8 mouse cellular contexts compared by ENCODE assay signal in genomic region chr10:7183171-7183631, GRCm38 (mm10). TPM values are rescaled to one million over a fixed set of nuclear protein-coding genes. Genes with fewer than 3 reads are reported as not detected.
A peak's percentile ranks its signal among the peaks of the same experiment; 100 is the strongest.
DNase-seq lines count a peak whose midpoint lies in the region; ATAC-seq and TF ChIP-seq lines count a peak whose summit lies in the region.

No protein-coding gene starts in this region.

- peak overlapping the region; percentile 6 for H3K4me2 ChIP-seq in heart, embryonic 12.5 days
- H3K4me2 ChIP-seq in kidney, embryonic 15.5 days = peak overlapping the region; percentile 53
- H3K4me2 ChIP-seq in neural tube, embryonic 12.5 days (replicated peaks) = 0 out of 2 replicates have a peak overlapping the region, but pooled peaks have one; percentile 14

- H3K9me3 ChIP-seq in heart, embryonic 12.5 days (replicated peaks) = no peaks in the 10 kb centered on the region
- no peaks in the 10 kb centered on the region for H3K9me3 ChIP-seq in kidney, embryonic 15.5 days (replicated peaks)
- H3K9me3 ChIP-seq in neural tube, embryonic 12.5 days = no peaks in the 10 kb centered on the region

- WGBS in heart, embryonic 12.5 days = 21% methylated on average over 6 of the region's 6 CpGs
- 3% methylated on average over 6 of the region's 6 CpGs for WGBS in kidney, embryonic 15.5 days
- 48% methylated on average over 6 of the region's 6 CpGs for WGBS in neural tube, embryonic 12.5 days

- TF ChIP-seq CTCF in gastrocnemius, adult 2 months (IDR thresholded peaks at IDR 0.05) = no peak

- H3K27me3 ChIP-seq in heart, embryonic 12.5 days (replicated peaks) = no peaks in the 10 kb centered on the region
- no peaks in the 10 kb centered on the region for H3K27me3 ChIP-seq in kidney, embryonic 15.5 days
- no peaks in the 10 kb centered on the region for H3K27me3 ChIP-seq in neural tube, embryonic 12.5 days (replicated peaks)

- peak overlapping the region; percentile 54 for H3K4me3 ChIP-seq in gastrocnemius, adult 2 months
- no peak overlapping the region for H3K4me3 ChIP-seq in heart, embryonic 12.5 days
- H3K4me3 ChIP-seq in kidney, embryonic 15.5 days (replicated peaks) = peak overlapping the region; percentile 24
- H3K4me3 ChIP-seq in neural tube, embryonic 12.5 days = no peak overlapping the region

- no peak for DNase-seq in gastrocnemius, adult 2 months
- DNase-seq in gastrocnemius, adult 8-10 months (ENCODE audit: low spot score in 2 of 2) = no peak
- no peak for DNase-seq in urinary bladder, adult 18-20 months (ENCODE audit: low spot score in 2 of 2)
- no peak for DNase-seq in adrenal gland, adult (ENCODE audit: inconsistent age in 2 of 2, low spot score in 1 of 2)
- DNase-seq in adrenal gland, adult 18-20 months (ENCODE audit: low spot score in 2 of 2) = no peak

- H3K27ac ChIP-seq in gastrocnemius, adult 2 months = peak overlapping the region; percentile 59
- peak overlapping the region; percentile 52 for H3K27ac ChIP-seq in heart, embryonic 12.5 days (ENCODE audit: poor library complexity, severe bottlenecking)
- peak overlapping the region; percentile 95 for H3K27ac ChIP-seq in kidney, embryonic 15.5 days
- H3K27ac ChIP-seq in neural tube, embryonic 12.5 days = no peak overlapping the region

- intact Hi-C loops in gastrocnemius, adult 2 months (cut with DNase I) = no loop called here

- ATAC-seq in heart, embryonic 12.5 days (ENCODE audit: insufficient number of reproducible peaks, low FRiP score) = peak; percentile 74
- ATAC-seq in kidney, embryonic 15.5 days (replicated peaks; ENCODE audit: low FRiP score) = peak; percentile 94
- ATAC-seq in neural tube, embryonic 12.5 days (ENCODE audit: low FRiP score, low read depth) = no peak

- H3K9ac ChIP-seq in heart, embryonic 12.5 days = no peak overlapping the region
- peak overlapping the region; percentile 26; the same call in 1 of the 2 replicates for H3K9ac ChIP-seq in kidney, embryonic 15.5 days
- H3K9ac ChIP-seq in neural tube, embryonic 12.5 days = no peak overlapping the region

- H3K36me3 ChIP-seq in heart, embryonic 12.5 days = no peaks in the 10 kb centered on the region
- no peaks in the 10 kb centered on the region for H3K36me3 ChIP-seq in kidney, embryonic 15.5 days
- no peaks in the 10 kb centered on the region for H3K36me3 ChIP-seq in neural tube, embryonic 12.5 days

- H3K4me1 ChIP-seq in heart, embryonic 12.5 days (replicated peaks) = peaks cover 36% of the 10 kb centered on the region
- H3K4me1 ChIP-seq in kidney, embryonic 15.5 days = peaks cover 84% of the 10 kb centered on the region
- H3K4me1 ChIP-seq in neural tube, embryonic 12.5 days = peaks cover 8% of the 10 kb centered on the region; the same call in 1 of the 2 replicates

RNA-seq across cellular contexts. Expression of gene Cnksr3, which starts 28.8 kb away (rescaled TPM):
- total RNA-seq in gastrocnemius, adult 2 months (2021) = 1 to 10 TPM; 4.4 to 9.0 TPM
- 1 to 10 TPM; 2.6 to 7.0 (median 3.5) TPM for total RNA-seq in gastrocnemius, adult 8-10 months (2022)
- 7.0 and 7.9 TPM in 2 replicates for polyA plus RNA-seq in heart, embryonic 12.5 days (2016; fragmentation: Nextera tagmentation; extraction: Ambion mirVana)
- 17.1 and 18.7 TPM in 2 replicates for polyA plus RNA-seq in kidney, embryonic 15.5 days (2015; fragmentation: Nextera tagmentation; extraction: Ambion mirVana)
- 6.7 and 7.3 TPM in 2 replicates for polyA plus RNA-seq in neural tube, embryonic 12.5 days (2016; fragmentation: Nextera tagmentation; extraction: Ambion mirVana)
- total RNA-seq in adrenal gland, adult 18-20 months (2021) = 10 to 100 TPM; 10.4 to 17.2 TPM

Comparison
In these comparisons a context has a peak if more than half of its experiments do, and no peak if none do; other contexts are left out.
1. H3K4me3 ChIP-seq: peak in gastrocnemius, adult 2 months (single experiment) and kidney, embryonic 15.5 days (single experiment); none in heart, embryonic 12.5 days (single experiment) and neural tube, embryonic 12.5 days (single experiment).
2. Peak in every context shown above with its lines, with median percentiles within 50 percentile points of each other: H3K4me2 ChIP-seq.